Mouse (Mus musculus) C2C12 (cell line): ENCODE results near the gene Atp2b2.

Experiments
- CEBPB ChIP-seq: IDR thresholded peaks from one replicate; pipeline ENCODE4 v1.6.1; 2011; ENCODE audit warnings: low read depth, mild to moderate bottlenecking, control low read depth, moderate library complexity
- CTCF ChIP-seq: IDR thresholded peaks from one replicate; pipeline ENCODE4 v1.5.1; 2011; ENCODE audit not compliant: control insufficient read depth, insufficient read depth, insufficient read length
- MAX ChIP-seq: IDR thresholded peaks from one replicate; pipeline ENCODE4 v1.6.1; 2011; ENCODE audit warnings: mild to moderate bottlenecking, control low read depth
- MYOD1 ChIP-seq: IDR thresholded peaks from one replicate; pipeline ENCODE4 v1.6.1; 2011; ENCODE audit warnings: low read depth; ENCODE audit not compliant: control insufficient read depth, insufficient read length
- MYOG ChIP-seq: IDR thresholded peaks from one replicate; pipeline ENCODE4 v1.6.1; 2011; ENCODE audit not compliant: control insufficient read depth, insufficient read length; ENCODE audit errors: extremely low read depth
- USF1 ChIP-seq: IDR thresholded peaks from one replicate; pipeline ENCODE4 v1.6.1; 2011; ENCODE audit warnings: low read depth, mild to moderate bottlenecking, control low read depth, moderate library complexity

DNA sequence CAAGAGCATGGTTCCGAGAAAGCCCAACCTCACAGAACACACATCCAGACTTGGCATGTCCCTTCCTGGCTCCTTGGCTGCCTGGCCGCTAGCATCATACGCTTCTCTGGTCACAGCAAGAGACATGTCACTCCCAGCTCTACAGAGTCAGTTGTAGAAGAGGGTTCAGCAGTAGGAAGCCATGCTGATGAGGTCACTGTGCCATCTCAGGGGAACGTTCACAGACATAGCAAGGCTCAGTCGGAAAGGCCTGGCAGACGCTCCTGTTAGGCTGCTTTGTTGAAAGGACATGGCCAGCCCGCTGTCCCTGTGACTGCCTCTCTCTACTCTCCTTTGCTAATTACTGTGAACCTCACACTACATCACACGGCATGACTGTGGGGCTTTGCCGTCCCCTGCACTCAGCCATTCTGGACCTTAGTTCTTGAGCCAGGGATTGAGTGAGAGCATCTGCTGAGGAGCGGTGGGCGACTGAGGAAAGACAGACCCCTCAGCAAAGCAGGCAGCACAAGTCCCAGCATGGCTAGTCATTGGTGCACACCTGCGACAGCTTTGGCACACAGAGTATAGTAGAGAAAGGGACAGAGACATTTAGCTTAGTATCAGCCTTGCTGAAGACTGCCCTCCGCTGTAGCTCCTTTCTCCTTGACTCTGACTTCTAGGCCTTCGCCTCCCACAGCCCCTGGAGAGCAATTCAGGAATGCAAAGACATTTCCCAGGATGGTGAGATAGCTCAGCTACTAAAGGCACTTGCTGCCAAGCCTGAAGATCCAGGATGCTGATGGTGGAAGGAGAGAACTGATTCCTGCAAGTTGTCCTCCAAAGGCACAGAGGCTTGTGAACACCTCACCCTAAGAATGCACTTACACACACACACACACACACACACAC, 108.9 kb downstream of the Atp2b2 start:
- no peak for TF ChIP-seq CTCF
- no peak for TF ChIP-seq USF1
- TF ChIP-seq CEBPB, result no peak
- TF ChIP-seq MAX, result no peak
- TF ChIP-seq MYOD1, result no peak
- TF ChIP-seq MYOG, result no peak
